Mouse (Mus musculus): ENCODE results near the gene Abhd12. TPM values are rescaled to one million over a fixed set of nuclear protein-coding genes. Genes with fewer than 3 reads are reported as not detected.
A peak's percentile ranks its signal among the peaks of the same experiment; 100 is the strongest.

Gene Abhd12
- polyA plus RNA-seq, 1 experiment from 2014 or later: 105 TPM

GRCm38 (mm10) chr2:150847436-150847995 is 57.0 kb downstream of the Abhd12 start:
- WGBS: 76% methylated on average over 8 of the region's 8 CpGs
- H3K27me3 ChIP-seq (ENCODE audit: control insufficient read depth, insufficient read depth, low read length): no peaks in the 10 kb centered on the region
- 0 out of 2 replicates have a peak, but pooled peaks cover 7% of the 10 kb centered on the region for H3K36me3 ChIP-seq (ENCODE audit: control insufficient read depth, insufficient read depth, low read length)
- DNase-seq (peak; percentile 5), ATAC-seq (ENCODE audit: low FRiP score, low TSS enrichment) (no peak)
- H3K27ac ChIP-seq (replicated peaks; ENCODE audit: low read depth, low read length): no peak overlapping the region
- no peaks in the 10 kb centered on the region for H3K4me1 ChIP-seq (ENCODE audit: control insufficient read depth, insufficient read depth, low read length)
- no peak overlapping the region for H3K4me3 ChIP-seq (replicated peaks; ENCODE audit: low read depth, low read length)
- H3K9me3 ChIP-seq (ENCODE audit: control insufficient read depth, low read length): no peaks in the 10 kb centered on the region
- H3K9ac ChIP-seq (replicated peaks; ENCODE audit: low read length): no peak overlapping the region
- no peak overlapping the region for H3K4me2 ChIP-seq (ENCODE audit: low read length)

DNA sequence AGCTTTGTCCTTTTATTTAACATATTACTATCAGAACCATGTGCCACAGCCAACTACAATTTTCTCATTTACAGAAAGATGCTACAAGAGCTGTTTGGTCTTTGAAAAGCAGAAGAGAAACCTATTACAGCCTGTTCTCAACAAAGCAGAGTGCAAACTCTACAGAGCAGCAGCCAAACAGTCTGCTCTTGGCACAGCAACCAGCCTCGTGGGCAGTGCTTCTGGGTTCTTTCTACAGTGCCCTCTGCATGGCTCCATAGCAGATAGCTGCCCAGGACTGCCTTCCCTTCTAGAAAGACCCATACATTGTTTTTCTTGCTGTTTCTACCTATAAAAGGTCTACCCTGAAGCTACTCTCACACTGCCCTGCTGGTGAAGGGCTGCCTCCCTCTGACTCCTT is 59.7 kb downstream of the Abhd12 start:
- H3K27ac ChIP-seq (replicated peaks; ENCODE audit: low read depth, low read length): no peak overlapping the region
- ATAC-seq (ENCODE audit: low FRiP score, low TSS enrichment): no peak
- WGBS: 68% methylated on average over 1 of the region's 1 CpGs

GRCm38 (mm10) chr2:150842049-150842461 is 62.5 kb downstream of the Abhd12 start:
- Histone ChIP-seq H3K36me3 (ENCODE audit: control insufficient read depth, insufficient read depth, low read length) (peaks cover 31% of the 10 kb centered on the region), H3K9ac (replicated peaks; ENCODE audit: low read length) (no peak overlapping the region)

More for the DNA sequence above, 59.7 kb downstream of the Abhd12 start:
- DNase-seq: no peak
- Histone ChIP-seq H3K9ac (replicated peaks; ENCODE audit: low read length) (no peak overlapping the region), H3K4me3 (replicated peaks; ENCODE audit: low read depth, low read length) (no peak overlapping the region), H3K36me3 (ENCODE audit: control insufficient read depth, insufficient read depth, low read length) (peaks cover 15% of the 10 kb centered on the region; the same call in 1 of the 2 replicates), H3K4me2 (ENCODE audit: low read length) (no peak overlapping the region), H3K27me3 (ENCODE audit: control insufficient read depth, insufficient read depth, low read length) (no peaks in the 10 kb centered on the region), H3K9me3 (ENCODE audit: control insufficient read depth, low read length) (no peaks in the 10 kb centered on the region), H3K4me1 (ENCODE audit: control insufficient read depth, insufficient read depth, low read length) (no peaks in the 10 kb centered on the region)

GRCm38 (mm10) chr2:150841109-150841508 is 63.4 kb downstream of the Abhd12 start:
- DNase-seq: no peak
- peaks cover 35% of the 10 kb centered on the region for H3K36me3 ChIP-seq (ENCODE audit: control insufficient read depth, insufficient read depth, low read length)
- no peak for ATAC-seq (ENCODE audit: low FRiP score, low TSS enrichment)
- H3K27ac ChIP-seq (replicated peaks; ENCODE audit: low read depth, low read length): no peak overlapping the region
- no peaks in the 10 kb centered on the region for H3K4me1 ChIP-seq (ENCODE audit: control insufficient read depth, insufficient read depth, low read length)
- WGBS: 73% methylated on average over 11 of the region's 11 CpGs
- H3K27me3 ChIP-seq (ENCODE audit: control insufficient read depth, insufficient read depth, low read length): no peaks in the 10 kb centered on the region
- no peak overlapping the region for H3K4me2 ChIP-seq (ENCODE audit: low read length)
- H3K4me3 ChIP-seq (replicated peaks; ENCODE audit: low read depth, low read length): no peak overlapping the region
- H3K9ac ChIP-seq (replicated peaks; ENCODE audit: low read length): no peak overlapping the region
- no peaks in the 10 kb centered on the region for H3K9me3 ChIP-seq (ENCODE audit: control insufficient read depth, low read length)

More at GRCm38 (mm10) chr2:150842049-150842461, 62.5 kb downstream of the Abhd12 start:
- no peaks in the 10 kb centered on the region for H3K4me1 ChIP-seq (ENCODE audit: control insufficient read depth, insufficient read depth, low read length)
- DNase-seq: no peak
- no peaks in the 10 kb centered on the region for H3K27me3 ChIP-seq (ENCODE audit: control insufficient read depth, insufficient read depth, low read length)
- no peak for ATAC-seq (ENCODE audit: low FRiP score, low TSS enrichment)
- no peak overlapping the region for H3K4me2 ChIP-seq (ENCODE audit: low read length)
- H3K27ac ChIP-seq (replicated peaks; ENCODE audit: low read depth, low read length): no peak overlapping the region
- WGBS: 89% methylated on average over 7 of the region's 7 CpGs
- H3K9me3 ChIP-seq (ENCODE audit: control insufficient read depth, low read length): no peaks in the 10 kb centered on the region
- no peak overlapping the region for H3K4me3 ChIP-seq (replicated peaks; ENCODE audit: low read depth, low read length)

GRCm38 (mm10) chr2:150839686-150840471 is 64.7 kb downstream of the Abhd12 start:
- Histone ChIP-seq H3K4me2 (ENCODE audit: low read length) (no peak overlapping the region), H3K9me3 (ENCODE audit: control insufficient read depth, low read length) (no peaks in the 10 kb centered on the region), H3K9ac (replicated peaks; ENCODE audit: low read length) (no peak overlapping the region), H3K36me3 (ENCODE audit: control insufficient read depth, insufficient read depth, low read length) (peaks cover 40% of the 10 kb centered on the region), H3K4me3 (replicated peaks; ENCODE audit: low read depth, low read length) (no peak overlapping the region), H3K27me3 (ENCODE audit: control insufficient read depth, insufficient read depth, low read length) (no peaks in the 10 kb centered on the region), H3K27ac (replicated peaks; ENCODE audit: low read depth, low read length) (no peak overlapping the region), H3K4me1 (ENCODE audit: control insufficient read depth, insufficient read depth, low read length) (no peaks in the 10 kb centered on the region)
- ATAC-seq (ENCODE audit: low FRiP score, low TSS enrichment): no peak
- 85% methylated on average over 12 of the region's 12 CpGs for WGBS
- no peak for DNase-seq

DNA sequence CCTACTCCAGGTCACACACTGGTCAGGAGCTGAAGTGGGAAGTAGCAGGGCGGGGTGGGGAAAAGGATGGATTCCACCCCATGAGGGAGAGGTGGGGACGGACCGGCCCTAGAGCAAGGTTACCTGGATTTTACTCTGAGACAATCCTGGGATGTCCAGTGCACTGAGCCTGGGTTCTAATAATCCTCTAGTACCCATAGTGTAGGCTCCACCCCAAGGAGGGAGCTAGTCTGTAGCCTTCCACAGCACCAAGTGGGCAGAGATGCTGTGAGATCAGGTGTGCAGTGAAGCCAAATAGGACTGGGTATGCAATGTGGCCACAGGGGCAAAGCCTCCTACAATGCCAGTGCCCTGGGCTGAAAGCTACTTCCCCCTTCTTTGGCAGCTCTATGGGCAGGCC is 66.8 kb downstream of the Abhd12 start:
- no peak overlapping the region for H3K4me3 ChIP-seq (replicated peaks; ENCODE audit: low read depth, low read length)
- no peak overlapping the region for H3K27ac ChIP-seq (replicated peaks; ENCODE audit: low read depth, low read length)
- H3K4me2 ChIP-seq (ENCODE audit: low read length): no peak overlapping the region
- H3K9me3 ChIP-seq (ENCODE audit: control insufficient read depth, low read length): no peaks in the 10 kb centered on the region
- H3K36me3 ChIP-seq (ENCODE audit: control insufficient read depth, insufficient read depth, low read length): peaks cover 59% of the 10 kb centered on the region
- WGBS: 98% methylated on average over 3 of the region's 3 CpGs
- H3K9ac ChIP-seq (replicated peaks; ENCODE audit: low read length): no peak overlapping the region
- no peaks in the 10 kb centered on the region for H3K27me3 ChIP-seq (ENCODE audit: control insufficient read depth, insufficient read depth, low read length)
- no peaks in the 10 kb centered on the region for H3K4me1 ChIP-seq (ENCODE audit: control insufficient read depth, insufficient read depth, low read length)
- no peak for ATAC-seq (ENCODE audit: low FRiP score, low TSS enrichment)
- DNase-seq: no peak

- H3K27ac ChIP-seq (replicated peaks; ENCODE audit: low read depth, low read length): no peak overlapping the region
- H3K4me3 ChIP-seq (replicated peaks; ENCODE audit: low read depth, low read length): no peak overlapping the region
- DNase-seq: no peak
- H3K36me3 ChIP-seq (ENCODE audit: control insufficient read depth, insufficient read depth, low read length): peaks cover 60% of the 10 kb centered on the region
- 72% methylated on average over 15 of the region's 15 CpGs for WGBS
- no peaks in the 10 kb centered on the region for H3K4me1 ChIP-seq (ENCODE audit: control insufficient read depth, insufficient read depth, low read length)
- no peak for ATAC-seq (ENCODE audit: low FRiP score, low TSS enrichment)
- H3K9me3 ChIP-seq (ENCODE audit: control insufficient read depth, low read length): no peaks in the 10 kb centered on the region
- no peak overlapping the region for H3K4me2 ChIP-seq (ENCODE audit: low read length)
- no peaks in the 10 kb centered on the region for H3K27me3 ChIP-seq (ENCODE audit: control insufficient read depth, insufficient read depth, low read length)
- no peak overlapping the region for H3K9ac ChIP-seq (replicated peaks; ENCODE audit: low read length)
Observed at GRCm38 (mm10) chr2:150836906-150837305, 67.6 kb downstream of the Abhd12 start.

DNA sequence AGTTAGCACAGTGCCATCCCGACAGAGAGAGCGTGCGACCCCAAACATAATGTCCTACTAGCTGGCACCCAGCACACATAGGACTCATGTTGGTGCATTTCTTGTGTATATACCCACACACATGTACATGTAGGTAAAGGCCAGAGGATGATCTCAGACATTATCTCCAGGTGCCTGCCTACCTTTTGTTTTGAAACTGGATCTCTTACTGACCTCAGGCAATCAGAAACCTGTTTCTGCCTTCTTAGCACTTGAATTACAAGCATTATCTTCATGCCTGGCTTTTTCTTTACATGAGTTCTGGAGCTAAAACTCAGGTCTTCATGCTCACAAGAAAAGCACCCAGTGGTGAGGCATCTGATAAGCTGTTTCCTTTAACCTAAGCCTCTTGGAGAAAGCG is 68.6 kb downstream of the Abhd12 start:
- DNase-seq (no peak), ATAC-seq (ENCODE audit: low FRiP score, low TSS enrichment) (no peak)
- H3K4me1 ChIP-seq (ENCODE audit: control insufficient read depth, insufficient read depth, low read length): no peaks in the 10 kb centered on the region
- H3K27ac ChIP-seq (replicated peaks; ENCODE audit: low read depth, low read length): no peak overlapping the region
- WGBS: 96% methylated on average over 4 of the region's 4 CpGs
- no peaks in the 10 kb centered on the region for H3K27me3 ChIP-seq (ENCODE audit: control insufficient read depth, insufficient read depth, low read length)
- no peak overlapping the region for H3K4me2 ChIP-seq (ENCODE audit: low read length)
- H3K9me3 ChIP-seq (ENCODE audit: control insufficient read depth, low read length): no peaks in the 10 kb centered on the region
- no peak overlapping the region for H3K9ac ChIP-seq (replicated peaks; ENCODE audit: low read length)
- no peak overlapping the region for H3K4me3 ChIP-seq (replicated peaks; ENCODE audit: low read depth, low read length)
- peaks cover 69% of the 10 kb centered on the region for H3K36me3 ChIP-seq (ENCODE audit: control insufficient read depth, insufficient read depth, low read length)

DNA sequence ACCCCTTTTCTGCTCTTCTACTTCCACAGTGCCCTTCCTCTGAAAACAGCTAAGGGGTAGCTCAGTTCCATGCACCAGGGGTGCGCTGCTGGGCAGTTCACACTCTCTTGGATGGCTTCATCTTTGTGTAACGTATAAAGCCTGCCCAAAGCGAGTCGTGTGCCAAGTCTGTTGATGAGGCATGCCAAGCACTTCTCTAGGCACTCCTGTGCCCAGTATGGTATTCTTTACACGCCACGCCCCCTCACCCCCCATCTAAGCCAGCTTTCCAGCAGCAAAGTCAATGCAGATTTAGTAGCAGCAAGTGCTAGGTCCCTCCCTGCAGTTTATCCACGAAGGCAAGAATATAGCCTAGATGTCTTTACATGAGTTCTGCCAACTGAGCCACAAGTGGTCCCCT is 69.9 kb downstream of the Abhd12 start:
- Histone ChIP-seq H3K4me1 (ENCODE audit: control insufficient read depth, insufficient read depth, low read length) (no peaks in the 10 kb centered on the region), H3K36me3 (ENCODE audit: control insufficient read depth, insufficient read depth, low read length) (peaks cover 80% of the 10 kb centered on the region), H3K27me3 (ENCODE audit: control insufficient read depth, insufficient read depth, low read length) (no peaks in the 10 kb centered on the region), H3K9me3 (ENCODE audit: control insufficient read depth, low read length) (no peaks in the 10 kb centered on the region), H3K4me3 (replicated peaks; ENCODE audit: low read depth, low read length) (no peak overlapping the region), H3K9ac (replicated peaks; ENCODE audit: low read length) (no peak overlapping the region), H3K27ac (replicated peaks; ENCODE audit: low read depth, low read length) (no peak overlapping the region), H3K4me2 (ENCODE audit: low read length) (no peak overlapping the region)
- DNase-seq (no peak), ATAC-seq (ENCODE audit: low FRiP score, low TSS enrichment) (no peak)
- 96% methylated on average over 7 of the region's 7 CpGs for WGBS

Data from midbrain, embryonic 14.5 days (tissue).